Mouse (Mus musculus) brown adipose tissue, adult 24 weeks (tissue): ENCODE results near the gene Fscn3. TPM values are rescaled to one million over a fixed set of nuclear protein-coding genes. Genes with fewer than 3 reads are reported as not detected.

ENCODE experiments used
- H3K27ac ChIP-seq: fragments of 200-500 bp; replicated peaks from 2 replicates; pipeline ENCODE4 v1.5.1; 2012; ENCODE audit warnings: low read depth, mild to moderate bottlenecking, low read length
- H3K4me1 ChIP-seq: fragments of 200-500 bp; 2 replicates; pipeline ENCODE4 v1.6.1; 2012; ENCODE audit warnings: low read length, mixed read lengths; ENCODE audit not compliant: control insufficient read depth, insufficient read depth, insufficient read length
- H3K4me3 ChIP-seq: fragments of 200-500 bp; 2 replicates; pipeline ENCODE4 v1.5.1; 2012; ENCODE audit warnings: low read depth, mild to moderate bottlenecking, low read length, moderate library complexity; ENCODE audit not compliant: insufficient read depth
- polyA plus RNA-seq: library from polyadenylated mRNA; stranded (reverse); fragments of >200 nt; gene quantifications from 2 replicates; pipeline ENCODE4 v1.2.4, GENCODE M21; 2012; ENCODE audit not compliant: missing spikeins, insufficient read depth, insufficient read length

Fscn3 gene
- polyA plus RNA-seq, 1 experiment, result not detected

DNA sequence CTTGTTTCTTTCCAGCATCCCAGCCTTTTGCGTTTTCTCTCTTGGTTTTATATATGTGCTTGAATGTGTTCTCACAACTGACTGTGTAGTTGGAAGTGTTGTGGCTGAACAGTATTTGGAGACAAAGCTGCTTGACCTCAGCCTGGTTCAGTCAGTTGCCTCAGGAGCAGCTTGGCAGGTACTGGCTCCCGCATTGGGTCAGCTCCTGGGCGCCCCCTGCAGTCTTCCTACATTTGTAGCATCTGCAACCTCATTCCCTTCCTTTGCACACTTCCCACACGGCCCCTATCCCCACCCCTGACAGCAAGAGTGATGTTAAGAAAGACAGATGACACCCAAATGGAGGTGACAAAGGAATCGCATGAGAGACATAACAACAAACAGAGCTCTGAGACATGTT, 32.9 kb downstream of the Fscn3 start:
- Histone ChIP-seq H3K4me3 (no peak overlapping the region), H3K27ac (no peak overlapping the region), H3K4me1 (no peaks in the 10 kb centered on the region)

DNA sequence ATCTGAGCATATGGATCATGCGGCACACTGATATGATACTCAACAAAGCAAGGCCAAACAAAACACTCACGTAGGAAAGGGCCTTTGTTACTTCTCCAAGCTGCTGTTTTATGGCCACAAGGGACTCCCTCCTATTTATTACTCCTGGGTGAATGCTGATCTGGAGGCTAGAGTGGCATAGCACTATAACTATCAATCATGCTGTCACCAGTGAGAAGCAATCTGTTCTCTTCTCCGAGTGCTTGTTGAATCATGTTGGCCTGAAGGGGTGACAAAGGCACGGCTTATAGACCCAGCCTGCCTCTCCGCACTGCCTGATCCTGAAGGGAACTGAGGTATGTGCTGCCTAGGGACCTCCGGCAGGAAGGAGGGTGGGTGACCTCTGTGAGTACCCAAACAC, 37.0 kb downstream of the Fscn3 start:
- Histone ChIP-seq H3K4me1 (no peaks in the 10 kb centered on the region), H3K27ac (no peak overlapping the region), H3K4me3 (no peak overlapping the region)

DNA sequence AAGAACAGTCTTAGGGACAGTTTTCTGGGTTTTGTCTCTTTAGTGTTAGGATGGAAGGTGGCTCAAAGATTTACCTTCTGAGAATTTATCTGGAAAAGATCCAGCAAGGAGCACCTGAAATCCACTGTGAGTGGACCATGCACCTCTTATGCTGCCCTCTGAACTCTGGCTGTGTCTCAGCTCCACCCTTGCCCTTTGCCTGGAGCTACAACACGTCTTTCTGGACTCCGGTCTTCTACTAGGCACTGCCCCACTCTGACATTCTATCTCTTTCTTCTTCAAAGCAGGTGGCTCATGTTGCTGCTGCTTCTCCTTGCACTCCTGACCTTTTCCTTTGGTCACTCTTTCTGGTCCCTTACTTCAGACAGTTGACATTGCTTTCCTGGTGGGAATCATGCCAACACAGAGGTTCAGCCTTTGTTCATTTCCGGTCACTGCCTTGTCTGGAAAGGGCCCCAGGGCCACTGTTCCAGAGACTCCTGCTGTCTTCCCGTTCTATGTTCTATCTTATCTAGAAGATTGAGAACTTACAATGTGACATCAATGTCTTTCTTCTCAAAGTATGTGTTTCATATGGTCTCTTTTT, 42.5 kb downstream of the Fscn3 start:
- Histone ChIP-seq H3K4me3 (no peak overlapping the region), H3K27ac (no peak overlapping the region)

DNA sequence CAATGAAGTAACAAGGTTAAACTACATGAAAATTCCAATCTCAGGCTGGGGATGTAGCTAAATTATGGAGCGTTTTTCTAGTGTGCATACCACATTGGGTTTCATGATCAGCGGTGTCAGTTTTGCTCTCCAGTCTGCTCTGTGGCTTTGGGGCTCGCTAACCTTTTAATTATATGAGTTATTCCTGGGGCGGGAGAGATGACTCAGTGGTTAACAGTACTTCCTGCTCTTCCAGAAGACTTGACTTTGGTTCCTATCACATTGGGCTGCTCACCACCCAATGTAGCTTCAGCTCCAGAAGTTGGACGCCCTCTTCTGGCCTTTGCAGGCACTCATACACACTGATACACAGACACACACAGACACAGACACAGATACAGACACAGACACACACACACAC, 43.0 kb downstream of the Fscn3 start:
- H3K4me1 ChIP-seq, result no peaks in the 10 kb centered on the region
- no peak overlapping the region for H3K4me3 ChIP-seq
- no peak overlapping the region for H3K27ac ChIP-seq

More for the DNA sequence above, 42.5 kb downstream of the Fscn3 start:
- H3K4me1 ChIP-seq, result no peaks in the 10 kb centered on the region

DNA sequence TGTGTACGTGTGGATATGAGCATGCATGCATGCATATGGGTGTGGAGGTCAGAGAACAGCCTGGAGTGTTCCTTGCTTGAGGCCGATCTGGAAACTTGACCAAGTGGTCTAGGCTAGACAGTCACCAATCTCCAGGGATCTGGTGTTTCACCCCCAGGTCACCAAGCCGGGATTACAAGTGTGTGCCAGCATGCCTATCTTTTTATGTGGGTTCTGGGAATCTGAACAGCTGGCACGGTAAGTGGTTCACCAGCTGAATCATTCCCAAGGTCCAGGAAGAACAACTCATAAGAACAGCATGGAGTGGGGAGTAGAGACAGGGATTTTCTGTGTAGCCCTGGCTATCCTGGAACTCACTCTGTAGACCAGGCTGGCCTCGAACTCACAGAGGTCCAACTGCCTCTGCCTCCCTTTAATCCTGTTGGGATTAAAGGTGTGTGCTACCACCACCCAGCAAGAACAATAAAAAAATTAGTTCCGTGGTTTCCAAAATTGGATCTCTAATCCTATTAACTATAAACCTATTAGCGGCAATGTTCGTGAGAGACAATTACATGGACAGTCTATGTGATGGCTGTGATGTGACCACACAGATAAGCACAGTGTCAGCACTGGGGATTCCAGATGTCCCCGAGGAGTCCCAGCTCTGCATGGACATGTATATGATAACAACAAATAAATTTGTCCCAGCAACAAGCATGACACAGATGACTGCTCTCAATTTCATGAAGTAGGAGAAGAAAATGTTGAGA, 43.9 kb downstream of the Fscn3 start:
- Histone ChIP-seq H3K4me1 (no peaks in the 10 kb centered on the region), H3K27ac (no peak overlapping the region), H3K4me3 (no peak overlapping the region)

DNA sequence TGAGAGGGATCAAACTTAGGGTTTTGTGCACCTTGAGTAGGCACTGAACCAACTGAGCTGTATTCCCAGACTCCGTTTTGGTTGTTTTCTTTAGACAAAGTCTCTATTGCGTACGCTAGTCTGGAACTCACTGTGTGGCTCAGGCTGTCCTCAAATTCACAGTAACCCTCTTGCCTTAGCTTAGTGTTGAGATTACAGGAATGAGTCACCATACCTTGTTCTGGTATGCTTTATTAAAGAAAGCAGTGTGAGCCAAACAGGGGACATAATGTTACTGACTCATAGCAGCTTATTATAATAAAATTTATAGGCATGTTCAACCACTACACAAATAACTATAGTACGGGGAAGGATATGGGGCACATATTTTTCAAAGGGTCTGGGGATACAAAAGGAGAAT, 46.6 kb downstream of the Fscn3 start:
- no peak overlapping the region for H3K27ac ChIP-seq
- H3K4me1 ChIP-seq, result no peaks in the 10 kb centered on the region
- H3K4me3 ChIP-seq, result no peak overlapping the region

DNA sequence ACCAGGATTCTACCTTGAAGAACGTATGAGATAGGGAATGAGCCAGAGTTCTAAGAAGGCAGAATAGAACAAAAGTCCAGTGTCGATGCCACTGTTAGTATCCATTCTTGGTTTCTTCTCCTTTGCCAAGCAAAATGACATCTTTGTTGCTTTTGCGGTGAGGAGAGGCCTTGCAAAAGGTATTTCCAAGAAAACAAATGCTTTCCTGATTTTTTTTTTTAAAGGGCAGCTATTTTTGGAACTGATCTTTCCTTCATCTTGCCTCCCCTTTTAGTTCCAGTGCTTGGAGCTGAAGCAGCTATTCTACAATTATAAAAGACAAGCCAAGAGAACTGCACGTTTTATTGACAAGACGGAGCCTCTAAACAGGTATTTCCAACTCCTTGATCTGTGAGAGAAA, 47.2 kb downstream of the Fscn3 start, which contains the start of gene Snd1:
TSS of gene Snd1 (plus strand) at position 301 of the 400 bp plus-strand sequence.
- no peak within 1 kb of the TSS for H3K4me3 ChIP-seq
- H3K4me1 ChIP-seq, result no peaks in the 10 kb centered on the region
- no peak within 1 kb of the TSS for H3K27ac ChIP-seq

DNA sequence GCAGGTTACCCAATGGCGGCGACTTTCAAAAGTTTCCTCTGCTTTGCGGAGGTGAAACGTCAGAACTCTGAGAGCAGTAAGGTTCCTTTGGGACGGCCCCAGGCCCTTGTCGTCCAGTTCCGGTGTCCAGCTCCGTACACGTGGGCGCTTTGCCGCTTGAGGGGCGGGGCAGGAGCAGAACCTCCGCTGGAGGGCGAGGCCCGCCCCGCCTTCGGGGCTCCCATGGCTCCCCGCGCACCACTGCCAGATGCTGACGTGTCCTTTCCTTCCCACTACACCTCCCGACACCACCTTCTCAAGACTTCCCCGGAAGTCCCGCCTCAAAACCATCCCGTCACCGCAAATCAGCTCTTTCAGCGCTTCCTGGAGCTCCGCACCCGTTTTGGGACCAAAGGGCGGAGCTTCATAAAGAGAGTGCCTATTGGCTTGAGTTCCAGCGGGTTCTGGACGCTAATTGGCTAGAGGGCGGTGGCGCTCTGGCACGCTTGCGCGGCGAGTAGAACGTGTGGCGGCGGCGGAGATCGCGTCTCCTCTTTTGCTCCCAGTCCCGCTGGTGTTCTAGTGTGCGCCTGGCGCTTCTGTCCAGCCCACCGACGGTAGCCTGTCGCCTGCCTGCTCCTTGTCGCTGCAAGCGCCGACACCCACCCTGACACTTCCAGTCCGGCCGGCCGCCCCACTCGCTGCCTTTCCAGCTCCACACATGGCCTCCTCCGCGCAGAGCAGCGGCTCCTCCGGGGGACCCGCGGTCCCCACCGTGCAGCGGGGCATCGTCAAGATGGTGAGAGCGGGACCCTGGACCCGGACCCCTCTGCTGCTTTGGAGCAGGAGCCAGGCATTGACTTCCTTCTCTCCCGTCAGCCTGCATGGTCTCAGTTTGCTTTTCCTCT, 52.5 kb downstream of the Fscn3 start:
- Histone ChIP-seq H3K4me3 (peak overlapping the region; percentile 88), H3K27ac (peak overlapping the region; percentile 56), H3K4me1 (peaks cover 9% of the 10 kb centered on the region)

DNA sequence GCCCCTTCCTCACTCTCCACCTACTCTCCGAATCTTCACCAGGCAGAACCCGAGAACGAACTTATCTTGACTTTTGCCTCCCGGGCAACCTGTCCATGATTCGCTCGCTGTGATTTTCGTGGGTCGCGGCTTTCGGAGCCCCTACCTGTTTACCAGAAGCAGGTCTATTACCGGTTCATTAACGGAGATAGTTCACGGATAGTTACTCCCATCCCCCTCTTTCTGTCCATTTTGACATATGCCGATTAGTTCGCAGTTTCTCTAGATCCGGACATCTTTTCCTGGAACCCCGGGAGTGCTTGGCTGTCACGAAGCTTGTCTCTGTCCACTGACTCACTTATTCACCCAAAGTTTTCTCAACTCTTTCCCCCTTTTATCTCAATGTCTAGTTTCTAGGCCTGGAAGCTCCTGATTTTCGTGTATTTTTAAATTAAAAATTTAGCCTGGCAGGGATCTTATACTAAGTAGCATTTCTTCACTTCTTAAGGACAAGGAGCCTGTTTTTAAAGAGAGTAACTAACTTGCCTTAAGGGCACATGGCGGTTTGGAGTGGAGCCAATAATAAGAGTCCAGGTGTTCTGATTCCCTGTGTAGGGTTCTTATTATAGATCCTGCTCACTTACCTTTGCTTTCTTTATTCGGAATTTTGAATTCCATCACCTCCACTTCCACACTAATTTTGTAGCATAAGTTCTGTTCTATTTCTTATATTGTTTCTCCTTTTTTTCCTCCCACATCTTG, 53.3 kb downstream of the Fscn3 start:
- H3K27ac ChIP-seq, result no peak overlapping the region
- peaks cover 9% of the 10 kb centered on the region for H3K4me1 ChIP-seq

DNA sequence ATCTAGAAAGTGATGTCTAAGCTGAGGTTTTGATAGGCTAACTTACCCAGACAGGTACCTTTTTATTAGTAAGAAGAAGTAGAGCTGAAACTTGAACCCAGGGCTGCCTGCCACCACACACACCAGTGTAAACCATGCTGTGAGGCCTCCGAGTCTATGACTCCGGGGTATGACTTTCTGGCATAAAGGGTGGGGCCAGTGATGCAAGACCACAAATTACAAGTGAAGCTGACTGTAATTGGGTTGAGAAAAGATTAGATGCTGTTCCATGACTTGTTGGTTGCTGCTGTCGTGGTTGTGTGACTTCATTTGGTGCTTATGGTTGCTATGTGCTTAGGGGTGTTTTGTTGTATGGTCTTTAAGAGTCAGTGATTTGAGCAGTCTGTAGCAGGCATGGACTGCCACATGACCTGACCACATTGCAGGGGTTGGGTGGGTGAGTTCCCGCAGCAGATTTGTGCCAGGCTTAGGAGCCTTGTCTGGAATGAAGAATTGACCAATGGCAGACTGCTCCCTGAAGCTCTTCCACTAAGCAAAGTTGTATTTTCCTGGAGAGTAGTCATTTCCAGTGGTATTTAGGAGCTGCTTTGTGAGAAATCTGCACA, 55.2 kb downstream of the Fscn3 start:
- Histone ChIP-seq H3K4me1 (peaks cover 17% of the 10 kb centered on the region), H3K27ac (no peak overlapping the region), H3K4me3 (no peak overlapping the region)

More for the DNA sequence above, 53.3 kb downstream of the Fscn3 start:
- H3K4me3 ChIP-seq, result peak overlapping the region; percentile 88

DNA sequence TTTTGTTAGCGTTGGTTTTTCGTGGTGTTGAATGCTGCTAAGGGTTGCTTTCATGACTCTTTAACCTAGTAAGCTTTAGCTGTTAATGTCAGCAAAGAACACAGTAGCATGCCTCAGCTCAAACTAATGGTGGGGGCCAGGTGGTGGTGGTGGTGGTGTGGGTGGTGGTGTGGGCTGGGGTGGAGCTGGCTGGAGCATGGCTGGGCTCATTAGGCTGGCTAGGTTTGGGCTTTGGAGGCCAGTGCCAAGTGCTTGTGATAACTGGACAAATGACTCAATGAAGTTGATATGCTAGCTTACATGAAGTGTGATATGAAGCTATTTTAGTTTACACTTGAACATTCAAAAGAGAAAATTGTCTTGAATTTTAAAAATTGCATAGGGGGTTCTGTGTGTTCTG, 58.4 kb downstream of the Fscn3 start:
- no peak overlapping the region for H3K27ac ChIP-seq
- peaks cover 23% of the 10 kb centered on the region for H3K4me1 ChIP-seq
- H3K4me3 ChIP-seq, result no peak overlapping the region

DNA sequence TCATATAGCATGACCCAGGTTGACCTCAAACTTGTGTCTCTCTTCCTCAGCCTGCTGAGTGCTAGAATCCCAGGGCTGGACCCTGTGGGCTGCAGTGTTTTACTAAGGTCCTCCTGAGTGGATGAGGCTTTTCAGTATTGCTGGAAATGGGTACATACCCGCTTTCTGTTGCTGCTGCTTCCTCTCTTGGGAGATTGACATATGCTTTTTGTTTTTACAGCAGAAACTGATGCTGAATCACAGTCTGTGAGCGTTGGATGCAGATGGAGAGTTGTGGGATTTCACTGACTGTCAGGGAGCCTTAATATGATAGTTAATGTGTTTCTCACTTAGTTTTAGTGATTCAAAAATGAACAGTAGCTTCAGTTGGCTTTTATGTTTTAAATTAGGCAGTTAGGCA, 58.9 kb downstream of the Fscn3 start:
- Histone ChIP-seq H3K4me3 (no peak overlapping the region), H3K27ac (no peak overlapping the region), H3K4me1 (peaks cover 25% of the 10 kb centered on the region)

DNA sequence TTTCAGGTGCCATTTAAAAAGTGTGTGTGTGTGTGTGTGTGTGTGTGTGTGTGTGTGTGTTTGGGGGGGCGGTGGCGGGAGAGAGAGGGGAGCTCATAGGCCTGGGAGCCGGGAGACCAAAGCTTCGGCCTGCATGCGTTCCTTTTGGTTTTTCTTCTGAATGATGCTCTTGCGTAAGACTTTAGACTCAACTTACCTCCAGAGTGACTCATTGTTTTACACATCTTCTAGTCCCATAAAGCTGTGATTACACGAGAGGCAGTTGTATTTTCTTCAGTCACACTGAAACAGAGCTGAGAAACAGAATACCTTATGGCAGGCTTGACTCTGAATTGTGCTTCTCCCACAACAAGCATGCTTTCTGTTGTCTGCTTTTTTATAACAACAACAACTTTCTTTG, 59.3 kb downstream of the Fscn3 start:
- H3K27ac ChIP-seq, result no peak overlapping the region
- H3K4me3 ChIP-seq, result no peak overlapping the region
- H3K4me1 ChIP-seq, result peaks cover 22% of the 10 kb centered on the region
